Mouse (Mus musculus) liver, adult 2 months (tissue): ENCODE measurements around the gene Arid3b.

Experiments used
- CTCF ChIP-seq: fragments of 200-500 bp; IDR thresholded peaks from 2 replicates; pipeline ENCODE4 v1.5.1; 2011; ENCODE audit warnings: low read depth, low read length, control low read depth
- POLR2A ChIP-seq: fragments of 200-500 bp; IDR thresholded peaks from 2 replicates; pipeline ENCODE4 v1.6.1; 2011; ENCODE audit warnings: low read length, control low read depth; ENCODE audit not compliant: insufficient read depth; ENCODE audit errors: extremely low read depth

GRCm38 (mm10) chr9:57814014-57814413, 22.6 kb downstream of the Arid3b start:
- no peak for TF ChIP-seq POLR2A
- TF ChIP-seq CTCF, result no peak
